Comparison of ENCODE assay signal across 28 mouse cellular contexts in the genomic region with DNA sequence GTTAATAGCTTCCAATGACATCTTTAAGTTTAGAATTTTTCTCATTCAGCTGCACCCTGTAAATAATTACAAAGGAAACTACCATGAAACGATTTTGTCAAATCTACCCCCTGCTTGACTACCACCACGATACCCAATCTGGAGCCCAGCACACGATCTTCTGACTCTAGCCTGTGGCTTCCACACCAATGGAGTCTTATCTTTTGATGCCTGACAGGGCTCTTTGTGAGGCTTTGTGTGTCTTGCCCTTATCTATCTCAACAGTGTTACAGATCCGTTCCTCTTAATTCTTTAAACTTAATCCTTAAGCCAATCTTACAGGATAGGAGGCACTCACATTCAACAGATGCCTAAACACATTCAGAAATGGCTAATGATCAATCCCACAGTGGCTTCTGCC. TPM values are rescaled to one million over a fixed set of nuclear protein-coding genes. Genes with fewer than 3 reads are reported as not detected.
A peak's percentile ranks its signal among the peaks of the same experiment; 100 is the strongest.
DNase-seq lines count a peak whose midpoint lies in the region; ATAC-seq and TF ChIP-seq lines count a peak whose summit lies in the region.
"Had no signal": no experiment of that assay in that cellular context is flagged by ENCODE, and none has a peak within 500 bp of the region (broad histone marks: within the 10 kb centered on the region; RNA-seq: fewer than 3 reads in every experiment).

No protein-coding gene starts in this region.

- H3K9ac ChIP-seq in liver, embryonic 14.5 days (replicated peaks), result no peak overlapping the region
- H3K9ac ChIP-seq: embryonic facial prominence, embryonic 15.5 days; forebrain, embryonic 12.5 days; forebrain, postnatal 0 days; hindbrain, embryonic 15.5 days; limb, embryonic 12.5 days; midbrain, embryonic 13.5 days; stomach, embryonic 15.5 days had no signal

- no peak overlapping the region for H3K4me3 ChIP-seq in heart, embryonic 10.5 days
- H3K4me3 ChIP-seq in liver, embryonic 14.5 days (ENCODE audit: insufficient read depth in 1 of 2, low read depth in 2 of 2, low read length in 2 of 2), result no peak overlapping the region
- H3K4me3 ChIP-seq in lung, adult 2 months (replicated peaks; ENCODE audit: extremely low read depth, low read depth, low read length), result no peak overlapping the region
- H3K4me3 ChIP-seq: embryonic facial prominence, embryonic 10.5 days; embryonic facial prominence, embryonic 15.5 days; forebrain, embryonic 12.5 days; hindbrain, embryonic 10.5 days; hindbrain, embryonic 15.5 days; left cerebral cortex, adult 2 months; limb, embryonic 12.5 days; midbrain, embryonic 13.5 days; stomach, embryonic 15.5 days had no signal

- H3K27ac ChIP-seq in heart, embryonic 10.5 days, result no peak overlapping the region
- H3K27ac ChIP-seq in liver, embryonic 14.5 days, result no peak overlapping the region
- H3K27ac ChIP-seq: embryonic facial prominence, embryonic 10.5 days; embryonic facial prominence, embryonic 15.5 days; forebrain, embryonic 12.5 days; hindbrain, embryonic 10.5 days; hindbrain, embryonic 15.5 days; left cerebral cortex, adult 2 months; limb, embryonic 12.5 days; midbrain, embryonic 13.5 days; stomach, embryonic 15.5 days had no signal

- peak; percentile 69 for TF ChIP-seq EP300 in liver, embryonic 14.5 days (IDR thresholded peaks at IDR 0.05; ENCODE audit: low read depth)

- H3K27me3 ChIP-seq in heart, embryonic 10.5 days (ENCODE audit: insufficient read depth, poor library complexity, severe bottlenecking), result no peaks in the 10 kb centered on the region
- H3K27me3 ChIP-seq in liver, embryonic 14.5 days (ENCODE audit: control insufficient read depth, insufficient read depth, low read length), result no peaks in the 10 kb centered on the region
- H3K27me3 ChIP-seq: embryonic facial prominence, embryonic 15.5 days; forebrain, embryonic 12.5 days; hindbrain, embryonic 15.5 days; limb, embryonic 12.5 days; midbrain, embryonic 13.5 days; stomach, embryonic 15.5 days had no signal

- H3K4me1 ChIP-seq in heart, embryonic 10.5 days, result peaks cover 15% of the 10 kb centered on the region; the same call in 1 of the 2 replicates
- H3K4me1 ChIP-seq in liver, embryonic 14.5 days (replicated peaks; ENCODE audit: control insufficient read depth in 2 of 2, insufficient read depth in 2 of 2, low read length in 1 of 2), result peaks cover 2 to 6% of the 10 kb centered on the region in 2 experiments; a peak in 2 of 4 replicates
- no peaks in the 10 kb centered on the region; the same call in 1 of the 2 replicates for H3K4me1 ChIP-seq in lung, adult 2 months (ENCODE audit: control insufficient read depth, insufficient read depth, low read length)
- H3K4me1 ChIP-seq: embryonic facial prominence, embryonic 15.5 days; stomach, embryonic 15.5 days had no signal

- no peak for TF ChIP-seq CTCF in liver, embryonic 14.5 days (IDR thresholded peaks at IDR 0.05; ENCODE audit: low read depth)
- no peak for TF ChIP-seq CTCF in lung, adult 2 months (IDR thresholded peaks at IDR 0.05; ENCODE audit: insufficient read depth, low read length)

- WGBS in heart, embryonic 10.5 days, result 15% methylated on average over 4 of the region's 4 CpGs
- WGBS in liver, embryonic 14.5 days (ENCODE audit: insufficient replicate concordance), result 6% methylated on average over 4 of the region's 4 CpGs
- 54% methylated on average over 4 of the region's 4 CpGs for WGBS in lung, adult 2 months

- no peak for TF ChIP-seq POLR2A in lung, adult 2 months (IDR thresholded peaks at IDR 0.05; ENCODE audit: borderline replicate concordance, extremely low read depth, low read depth, low read length)

- peak; percentile 80 for DNase-seq in heart, embryonic 10.5 days (ENCODE audit: low spot score)
- DNase-seq in heart, postnatal 4 days, result no peak
- DNase-seq in liver, embryonic 14.5 days (ENCODE audit: low read depth in 3 of 3, low spot score in 3 of 3), result peak in 1 of 3 experiments; percentile 45
- DNase-seq in lung, adult 2 months, result no peak
- DNase-seq in thymus, postnatal 0 days (ENCODE audit: low spot score), result no peak
- DNase-seq: adrenal gland, postnatal 25 days; cerebellum, adult 18-20 months; cerebellum, postnatal 10 days; forebrain, postnatal 0 days; kidney, adult 11 months; kidney, postnatal 25 days; lung, adult 18-20 months; lung, postnatal 10 days; right cerebral cortex, postnatal 14 days; thymus, postnatal 25 days had no signal

- ATAC-seq in common myeloid progenitor, adult 5-6 weeks (replicated peaks; ENCODE audit: low read depth, poor library complexity, severe bottlenecking), result peak; percentile 88
- ATAC-seq in liver, embryonic 14.5 days (ENCODE audit: insufficient read depth), result peak; percentile 89
- ATAC-seq in megakaryocyte-erythroid progenitor cell, adult 5-6 weeks (replicated peaks; ENCODE audit: low FRiP score, low TSS enrichment, poor library complexity, severe bottlenecking), result peak; percentile 99
- ATAC-seq: forebrain, postnatal 0 days; inflammation-experienced regulatory T-cells, adult 6 months; midbrain, embryonic 13.5 days had no signal

- 0 out of 2 replicates have a peak overlapping the region, but pooled peaks have one; percentile 4 for H3K4me2 ChIP-seq in liver, embryonic 14.5 days (ENCODE audit: low read depth)
- H3K4me2 ChIP-seq: embryonic facial prominence, embryonic 15.5 days; forebrain, embryonic 12.5 days; hindbrain, embryonic 15.5 days; limb, embryonic 12.5 days; midbrain, embryonic 13.5 days; stomach, embryonic 15.5 days had no signal

- H3K36me3 ChIP-seq in heart, embryonic 10.5 days, result peaks cover 25% of the 10 kb centered on the region
- no peaks in the 10 kb centered on the region for H3K36me3 ChIP-seq in liver, embryonic 14.5 days (replicated peaks; ENCODE audit: control insufficient read depth, insufficient read depth, low read depth)
- H3K36me3 ChIP-seq: embryonic facial prominence, embryonic 10.5 days; embryonic facial prominence, embryonic 15.5 days; forebrain, embryonic 12.5 days; G1E; hindbrain, embryonic 10.5 days; hindbrain, embryonic 15.5 days; limb, embryonic 12.5 days; midbrain, embryonic 13.5 days; stomach, embryonic 15.5 days had no signal

- H3K9me3 ChIP-seq in heart, embryonic 10.5 days, result no peaks in the 10 kb centered on the region
- no peaks in the 10 kb centered on the region for H3K9me3 ChIP-seq in liver, embryonic 14.5 days (ENCODE audit: control insufficient read depth, low read length)
- H3K9me3 ChIP-seq: embryonic facial prominence, embryonic 10.5 days; embryonic facial prominence, embryonic 15.5 days; forebrain, embryonic 12.5 days; hindbrain, embryonic 15.5 days; limb, embryonic 12.5 days; midbrain, embryonic 13.5 days; stomach, embryonic 15.5 days had no signal

RNA-seq across cellular contexts. Expression of a gene that starts 16.4 kb away (rescaled TPM):
- 150 and 241 TPM in 2 replicates for polyA plus RNA-seq in heart, embryonic 10.5 days (2016; fragmentation: Nextera tagmentation; extraction: Ambion mirVana)
- total RNA-seq in heart, postnatal 4 days (2021), result 100 to 1,000 TPM; 228 to 229 TPM
- total RNA-seq in common myeloid progenitor, adult 5-6 weeks (2017), result 3.3 and 3.5 TPM in 2 replicates
- 0.26 and 0.29 TPM in 2 replicates for polyA plus RNA-seq in liver, embryonic 14.5 days (2012; rRNA removed)
- polyA plus RNA-seq in liver, embryonic 14.5 days (2014; fragmentation: Nextera tagmentation; extraction: Ambion mirVana), result 0.37 and 0.58 TPM in 2 replicates
- 0.48 and 3.9 TPM in 2 replicates for total RNA-seq in megakaryocyte-erythroid progenitor cell, adult 5-6 weeks (2014; fragmentation: Nextera tagmentation)
- 0.47 and 0.88 TPM in 2 replicates for total RNA-seq in megakaryocyte-erythroid progenitor cell, adult 5-6 weeks (2017)
- 15.9 and 19.8 TPM in 2 replicates for polyA plus RNA-seq in lung, adult 2 months (2012; rRNA removed)
- polyA plus RNA-seq in thymus, postnatal 0 days (2015; fragmentation: Nextera tagmentation; extraction: Ambion mirVana), result 2.3 and 2.8 TPM in 2 replicates
- polyA plus RNA-seq: G1E had no signal
